Mouse (Mus musculus): ENCODE data around the gene Baz2a. TPM values are rescaled to one million over a fixed set of nuclear protein-coding genes. Genes with fewer than 3 reads are reported as not detected.
"Not testable (repeated sequence)": the region's sequence is repeated elsewhere in the genome, so short reads cannot be mapped to it uniquely, and the experiment has no call there.

Baz2a gene
- total and polyA plus RNA-seq, 3 experiments: 5.4 to 34.0 (median 12.8) TPM

GRCm38 (mm10) chr10:128167091-128167490 is 75.7 kb downstream of the Baz2a start:
- dilution Hi-C loops (cut with MboI; ENCODE audit: extremely low pct_ligation_motif_present, extremely low pct_unique_long_range_greater_than_20kb, low sequenced_read_pairs): no loop called here

GRCm38 (mm10) chr10:128171348-128171747 is 80.0 kb downstream of the Baz2a start:
- DNase-seq (ENCODE audit: extremely low read depth); H3K27ac ChIP-seq (ENCODE audit: insufficient read depth, low read depth); H3K36me3 ChIP-seq (replicated peaks in 1 of 2; ENCODE audit: control insufficient read depth in 1 of 2, insufficient read depth in 1 of 2, low read length in 1 of 2); H3K9ac ChIP-seq (ENCODE audit: insufficient read depth, low read depth); in situ Hi-C loops (cut with MboI; ENCODE audit: low pct_ligation_motif_present, low pct_unique_long_range_greater_than_20kb, low sequenced_read_pairs); H3K9me3 ChIP-seq (replicated peaks; ENCODE audit: low read length); H3K4me2 ChIP-seq (ENCODE audit: insufficient read depth, low read depth, poor library complexity, severe bottlenecking); H3K4me3 ChIP-seq (replicated peaks in 1 of 3; ENCODE audit: low read depth in 2 of 3, low read length in 2 of 3, poor library complexity in 1 of 3); H3K27me3 ChIP-seq (replicated peaks); H3K79me2 ChIP-seq (replicated peaks; ENCODE audit: control insufficient read depth, extremely low read depth, insufficient read depth, poor library complexity, severe bottlenecking); dilution Hi-C loops (cut with MboI; ENCODE audit: extremely low pct_ligation_motif_present, extremely low pct_unique_long_range_greater_than_20kb, low sequenced_read_pairs): not testable (repeated sequence)
- peaks cover 3 to 23% of the 10 kb centered on the region in 2 experiments; a peak in 3 of 4 replicates for H3K4me1 ChIP-seq (ENCODE audit: control insufficient read depth in 1 of 2, insufficient read depth in 2 of 2)

More at GRCm38 (mm10) chr10:128167091-128167490, 75.7 kb downstream of the Baz2a start:
- no peaks in the 10 kb centered on the region for H3K9me3 ChIP-seq (replicated peaks; ENCODE audit: low read length)
- DNase-seq (ENCODE audit: extremely low read depth): no peak
- 0 out of 4 replicates have a peak, but pooled peaks cover 0 to 3% of the 10 kb centered on the region in 2 experiments for H3K4me1 ChIP-seq (ENCODE audit: control insufficient read depth in 1 of 2, insufficient read depth in 2 of 2)
- H3K9ac ChIP-seq (ENCODE audit: insufficient read depth, low read depth): no peak overlapping the region
- H3K27ac ChIP-seq (ENCODE audit: insufficient read depth, low read depth): no peak overlapping the region
- H3K4me2 ChIP-seq (ENCODE audit: insufficient read depth, low read depth, poor library complexity, severe bottlenecking): no peak overlapping the region
- in situ Hi-C loops (cut with MboI; ENCODE audit: low pct_ligation_motif_present, low pct_unique_long_range_greater_than_20kb, low sequenced_read_pairs): no loop called here
- H3K79me2 ChIP-seq (replicated peaks; ENCODE audit: control insufficient read depth, extremely low read depth, insufficient read depth, poor library complexity, severe bottlenecking): no peaks in the 10 kb centered on the region
- peaks cover 0 to 10% of the 10 kb centered on the region in 2 experiments for H3K36me3 ChIP-seq (replicated peaks in 1 of 2; ENCODE audit: control insufficient read depth in 1 of 2, insufficient read depth in 1 of 2, low read length in 1 of 2)
- no peaks in the 10 kb centered on the region for H3K27me3 ChIP-seq (replicated peaks)
- H3K4me3 ChIP-seq (replicated peaks in 1 of 3; ENCODE audit: low read depth in 2 of 3, low read length in 2 of 3, poor library complexity in 1 of 3): no peak overlapping the region
- TF ChIP-seq SIN3A (IDR thresholded peaks at IDR 0.05; ENCODE audit: low read length): no peak
- no peak for TF ChIP-seq USF1 (IDR thresholded peaks at IDR 0.05; ENCODE audit: low read depth, low read length)
- TF ChIP-seq SMC3 (IDR thresholded peaks at IDR 0.05; ENCODE audit: low read depth, low read length): no peak
- no peak for TF ChIP-seq BHLHE40 (IDR thresholded peaks at IDR 0.05; ENCODE audit: low read depth, low read length)
- TF ChIP-seq POLR2A (IDR thresholded peaks at IDR 0.05; ENCODE audit: low read depth, low read length): no peak
- TF ChIP-seq ZNF384 (IDR thresholded peaks at IDR 0.05; ENCODE audit: low read depth, low read length): no peak
- no peak for TF ChIP-seq NRF1 (IDR thresholded peaks at IDR 0.05; ENCODE audit: low read depth, low read length)
- TF ChIP-seq GABPA (IDR thresholded peaks at IDR 0.05; ENCODE audit: insufficient replicate concordance, low read depth, low read length): no peak

GRCm38 (mm10) chr10:128175302-128175701 is 83.9 kb downstream of the Baz2a start:
- Histone ChIP-seq H3K27ac (ENCODE audit: insufficient read depth, low read depth) (no peak overlapping the region), H3K4me3 (replicated peaks in 1 of 3; ENCODE audit: low read depth in 2 of 3, low read length in 2 of 3, poor library complexity in 1 of 3) (peak overlapping the region; percentile 63 to 91 (median 72))
- DNase-seq (ENCODE audit: extremely low read depth): no peak

More at GRCm38 (mm10) chr10:128175302-128175701, 83.9 kb downstream of the Baz2a start:
- H3K27me3 ChIP-seq (replicated peaks): no peaks in the 10 kb centered on the region
- peak overlapping the region; percentile 76 for H3K4me2 ChIP-seq (ENCODE audit: insufficient read depth, low read depth, poor library complexity, severe bottlenecking)
- H3K9me3 ChIP-seq (replicated peaks; ENCODE audit: low read length): no peaks in the 10 kb centered on the region
- peak overlapping the region; percentile 58 for H3K9ac ChIP-seq (ENCODE audit: insufficient read depth, low read depth)
- TF ChIP-seq POLR2A (IDR thresholded peaks at IDR 0.05; ENCODE audit: low read depth, low read length): no peak
- TF ChIP-seq PAX5 (IDR thresholded peaks at IDR 0.05; ENCODE audit: low read length): no peak
- TF ChIP-seq MAX (IDR thresholded peaks at IDR 0.05; ENCODE audit: low read length): peak; percentile 84
- TF ChIP-seq MXI1 (IDR thresholded peaks at IDR 0.05; ENCODE audit: low read depth, low read length): peak; percentile 87
- TF ChIP-seq CHD1 (IDR thresholded peaks at IDR 0.05; ENCODE audit: low read depth, low read length): no peak
- no peak for TF ChIP-seq USF1 (IDR thresholded peaks at IDR 0.05; ENCODE audit: low read depth, low read length)
- no peak for TF ChIP-seq KAT2A (IDR thresholded peaks at IDR 0.05; ENCODE audit: insufficient replicate concordance, low read length)
- TF ChIP-seq MYC (IDR thresholded peaks at IDR 0.05; ENCODE audit: low read depth, low read length): peak; percentile 83
- TF ChIP-seq SIN3A (IDR thresholded peaks at IDR 0.05; ENCODE audit: low read length): peak; percentile 33; the same call in 1 of the 2 replicates
- dilution Hi-C loops (cut with MboI; ENCODE audit: extremely low pct_ligation_motif_present, extremely low pct_unique_long_range_greater_than_20kb, low sequenced_read_pairs) (no loop called here), in situ Hi-C loops (cut with MboI; ENCODE audit: low pct_ligation_motif_present, low pct_unique_long_range_greater_than_20kb, low sequenced_read_pairs) (loop anchor here (25.0 kb wide), 1 partner anchor 238 kb away; no protein-coding TSS in a partner anchor)
- H3K79me2 ChIP-seq (replicated peaks; ENCODE audit: control insufficient read depth, extremely low read depth, insufficient read depth, poor library complexity, severe bottlenecking): peaks cover 7% of the 10 kb centered on the region; the same call in 1 of the 2 replicates
- H3K36me3 ChIP-seq (replicated peaks in 1 of 2; ENCODE audit: control insufficient read depth in 1 of 2, insufficient read depth in 1 of 2, low read length in 1 of 2): no peaks in the 10 kb centered on the region
- H3K4me1 ChIP-seq (ENCODE audit: control insufficient read depth in 1 of 2, insufficient read depth in 2 of 2): peaks cover 3 to 27% of the 10 kb centered on the region in 2 experiments; a peak in 3 of 4 replicates

All from CH12.LX (cell line).